Mouse (Mus musculus) stomach, postnatal 0 days (tissue): ENCODE results near the gene Tomm22.

Source experiments
- CTCF ChIP-seq: IDR thresholded peaks from 2 replicates; pipeline ENCODE4 v1.5.1; 2016; ENCODE audit warnings: antibody characterized with exemption, low read depth, mild to moderate bottlenecking, moderate library complexity
- EP300 ChIP-seq: optimal IDR thresholded peaks from 2 replicates; pipeline ENCODE3; 2016; ENCODE audit warnings: antibody characterized with exemption

- no peak for TF ChIP-seq CTCF
- no peak for TF ChIP-seq EP300
Observed at GRCm38 (mm10) chr15:79648130-79648529, 22.5 kb upstream of the Tomm22 start.
